Mouse (Mus musculus) right cerebral cortex, postnatal 25 days (tissue): ENCODE data around the gene Mcf2l.
A peak's percentile ranks its signal among the peaks of the same experiment; 100 is the strongest.

Experiments used
- DNase-seq: peaks from one replicate; pipeline ENCODE4 v3.0.0; 2022

The Mcf2l gene

GRCm38 (mm10) chr8:12996831-12997275 is 123.2 kb downstream of the Mcf2l start:
- no peak for DNase-seq

- no peak for DNase-seq
These were observed 124.7 kb downstream of the Mcf2l start for GRCm38 (mm10) chr8:12998331-12998730.

GRCm38 (mm10) chr8:12999793-13000192 is 126.2 kb downstream of the Mcf2l start:
- peak; percentile 57 for DNase-seq

GRCm38 (mm10) chr8:13007458-13007857 is 133.9 kb downstream of the Mcf2l start:
- no peak for DNase-seq

- DNase-seq: no peak
These were observed 136.7 kb downstream of the Mcf2l start for GRCm38 (mm10) chr8:13010313-13010712.

- DNase-seq: no peak
These were observed 146.0 kb downstream of the Mcf2l start for GRCm38 (mm10) chr8:13019560-13019959.

GRCm38 (mm10) chr8:13021830-13022229 is 148.2 kb downstream of the Mcf2l start:
- DNase-seq: peak; percentile 46

GRCm38 (mm10) chr8:13025487-13026224 is 152.1 kb downstream of the Mcf2l start, which contains the start of gene F7:
Gene F7, plus strand, starts transcription at chr8:13026034.
- DNase-seq: no peak

GRCm38 (mm10) chr8:13027615-13028014 is 154.0 kb downstream of the Mcf2l start:
- DNase-seq: no peak

- peak; percentile 47 for DNase-seq
These were observed 154.9 kb downstream of the Mcf2l start for GRCm38 (mm10) chr8:13028482-13028881.

GRCm38 (mm10) chr8:13036346-13036812 is 162.8 kb downstream of the Mcf2l start:
- peak; percentile 32 for DNase-seq

GRCm38 (mm10) chr8:13037015-13037414 is 163.4 kb downstream of the Mcf2l start, which contains the start of gene F10:
Gene F10, plus strand, starts transcription at chr8:13037308.
- DNase-seq: no peak

GRCm38 (mm10) chr8:13037569-13037968 is 164.0 kb downstream of the Mcf2l start:
- no peak for DNase-seq

- DNase-seq: no peak
These were observed 165.4 kb downstream of the Mcf2l start for GRCm38 (mm10) chr8:13039054-13039453.

GRCm38 (mm10) chr8:13041459-13041858 is 167.9 kb downstream of the Mcf2l start:
- no peak for DNase-seq

GRCm38 (mm10) chr8:13047652-13048051 is 174.0 kb downstream of the Mcf2l start:
- no peak for DNase-seq

- no peak for DNase-seq
These were observed 176.9 kb downstream of the Mcf2l start for GRCm38 (mm10) chr8:13050550-13050949.

GRCm38 (mm10) chr8:13057351-13057750 is 183.7 kb downstream of the Mcf2l start:
- no peak for DNase-seq

- no peak for DNase-seq
These were observed 187.0 kb downstream of the Mcf2l start, which contains the start of gene Proz for GRCm38 (mm10) chr8:13060441-13061150. Gene Proz, plus strand, starts transcription at chr8:13060914.

- DNase-seq: no peak
These were observed 189.5 kb downstream of the Mcf2l start for GRCm38 (mm10) chr8:13063112-13063511.
